Mouse (Mus musculus) E14TG2a.4 (cell line): ENCODE data around the gene Alpk3.

Source experiments
- CTCF ChIP-seq: conservative IDR thresholded peaks from 2 replicates; pipeline ENCODE4 v1.5.1; 2014; ENCODE audit warnings: low read length
- NANOG ChIP-seq: IDR thresholded peaks from 2 replicates; pipeline ENCODE4 v1.6.1; 2014; ENCODE audit warnings: borderline replicate concordance, low read length, mixed read lengths

DNA sequence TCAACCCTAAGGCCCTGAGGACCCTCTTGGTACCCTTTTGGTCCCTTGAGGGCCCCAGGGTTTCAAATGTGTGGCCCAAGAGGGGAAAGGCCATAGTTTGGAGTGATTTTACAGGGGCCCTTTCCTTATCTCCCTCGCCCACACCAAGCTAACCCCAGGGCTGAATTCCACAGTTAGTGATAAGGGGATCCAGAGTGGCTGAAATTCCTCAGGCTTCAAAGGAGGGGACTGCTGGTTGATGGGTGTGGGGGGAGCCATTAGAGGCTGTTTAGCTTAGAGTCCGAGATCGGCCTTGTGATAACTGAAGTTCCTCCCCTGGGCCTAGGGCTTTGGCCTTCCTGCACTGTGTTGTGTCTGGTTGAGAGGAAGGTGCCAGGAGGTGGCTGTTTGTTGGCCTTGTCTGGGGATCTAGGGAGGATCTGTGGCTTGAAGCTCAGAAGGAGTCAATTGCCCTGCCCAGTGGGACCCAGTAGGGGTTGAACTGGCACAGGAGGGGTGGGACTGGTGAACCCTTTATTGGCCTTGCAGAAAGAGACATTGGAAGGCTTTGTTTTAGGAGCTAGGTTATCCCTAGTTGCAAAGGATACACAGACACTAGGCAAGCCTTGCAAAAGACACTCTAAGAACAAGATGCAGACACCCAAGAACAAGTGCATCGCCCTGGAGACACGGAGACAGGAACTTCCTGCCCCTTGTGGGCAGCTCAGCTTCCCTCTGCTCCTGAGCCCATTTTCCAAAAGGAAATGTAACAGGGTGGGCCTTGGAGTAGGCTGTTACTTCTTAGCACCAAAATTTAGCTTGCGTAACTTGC is 706 bp downstream of the Alpk3 start:
- no peak for TF ChIP-seq CTCF
- no peak for TF ChIP-seq NANOG
